Comparison of ENCODE assay signal across 8 mouse cellular contexts in the genomic region with DNA sequence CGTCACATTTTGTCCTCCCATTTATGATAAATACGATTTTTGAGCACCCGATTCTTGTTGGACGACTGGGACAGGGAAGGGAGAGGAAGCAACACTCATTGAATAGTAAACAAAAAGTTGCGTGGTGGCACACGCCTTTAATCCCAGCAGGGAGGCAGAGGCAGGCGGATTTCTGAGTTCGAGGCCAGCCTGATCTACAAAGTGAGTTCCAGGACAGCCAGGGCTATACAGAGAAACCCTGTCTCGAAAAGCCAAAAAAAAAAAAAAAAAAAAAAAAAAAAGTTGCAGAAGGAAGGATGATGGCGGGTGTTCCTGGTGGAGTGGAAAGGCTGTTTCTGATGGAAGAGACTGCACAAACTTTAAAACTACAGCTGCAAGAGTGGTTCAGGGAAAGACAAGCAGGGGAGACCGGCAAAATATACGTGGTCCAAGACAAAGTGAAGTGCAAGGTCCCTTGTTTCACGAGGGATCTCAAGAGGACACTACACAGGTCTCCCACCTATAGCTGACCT. TPM values are rescaled to one million over a fixed set of nuclear protein-coding genes. Genes with fewer than 3 reads are reported as not detected.
DNase-seq lines count a peak whose midpoint lies in the region; ATAC-seq and TF ChIP-seq lines count a peak whose summit lies in the region.

No protein-coding gene starts in this region.

- peak overlapping the region; percentile 38 for H3K27ac ChIP-seq in bone marrow macrophage, adult 2 months (ENCODE audit: insufficient read depth, low read depth, low read length)
- H3K27ac ChIP-seq in hindbrain, embryonic 16.5 days (ENCODE audit: low read depth, low read length), result no peak overlapping the region
- H3K27ac ChIP-seq in midbrain, embryonic 14.5 days (replicated peaks; ENCODE audit: low read depth, low read length), result no peak overlapping the region

- no peaks in the 10 kb centered on the region for H3K9me3 ChIP-seq in hindbrain, embryonic 16.5 days (ENCODE audit: control insufficient read depth, low read length)
- no peaks in the 10 kb centered on the region for H3K9me3 ChIP-seq in midbrain, embryonic 14.5 days (ENCODE audit: control insufficient read depth, low read length)

- no peak overlapping the region for H3K9ac ChIP-seq in hindbrain, embryonic 16.5 days (ENCODE audit: low read depth, low read length)
- H3K9ac ChIP-seq in midbrain, embryonic 14.5 days (replicated peaks; ENCODE audit: low read length), result no peak overlapping the region

- no peak for TF ChIP-seq CTCF in bone marrow macrophage, adult 2 months (IDR thresholded peaks at IDR 0.05; ENCODE audit: low read depth, low read length)

- DNase-seq in kidney, adult 11 months, result peak; percentile 51
- DNase-seq in kidney, adult 8-10 months, result no peak
- DNase-seq in midbrain, embryonic 14.5 days, result no peak
- DNase-seq in right cerebral cortex, postnatal 14 days, result no peak
- no peak for DNase-seq in thymus, postnatal 25 days
- DNase-seq in adrenal gland, postnatal 10 days, result no peak

- no peaks in the 10 kb centered on the region for H3K36me3 ChIP-seq in hindbrain, embryonic 16.5 days (ENCODE audit: control insufficient read depth, insufficient read depth, low read length)
- peaks cover 5% of the 10 kb centered on the region for H3K36me3 ChIP-seq in midbrain, embryonic 14.5 days (ENCODE audit: control insufficient read depth, insufficient read depth, low read length)

- H3K4me1 ChIP-seq in bone marrow macrophage, adult 2 months (ENCODE audit: control insufficient read depth, insufficient read depth, low read length), result peaks cover 6% of the 10 kb centered on the region; the same call in 1 of the 2 replicates
- peaks cover 9% of the 10 kb centered on the region for H3K4me1 ChIP-seq in hindbrain, embryonic 16.5 days (ENCODE audit: control insufficient read depth, insufficient read depth, low read depth, low read length)
- H3K4me1 ChIP-seq in midbrain, embryonic 14.5 days (ENCODE audit: control insufficient read depth, insufficient read depth, low read length), result peaks cover 5% of the 10 kb centered on the region

- H3K4me3 ChIP-seq in bone marrow macrophage, adult 2 months (ENCODE audit: insufficient read depth, low read length), result peak overlapping the region; percentile 53
- H3K4me3 ChIP-seq in hindbrain, embryonic 16.5 days (ENCODE audit: low read length), result peak overlapping the region; percentile 28
- no peak overlapping the region for H3K4me3 ChIP-seq in midbrain, embryonic 14.5 days (replicated peaks; ENCODE audit: low read depth, low read length)

- WGBS in hindbrain, embryonic 16.5 days, result 34% methylated on average over 13 of the region's 13 CpGs
- WGBS in midbrain, embryonic 14.5 days, result 33% methylated on average over 12 of the region's 13 CpGs

- peak; percentile 0; the same call in 1 of the 2 replicates for ATAC-seq in hindbrain, embryonic 16.5 days
- peak; percentile 3; the same call in 1 of the 2 replicates for ATAC-seq in midbrain, embryonic 14.5 days (ENCODE audit: low FRiP score, low TSS enrichment)

- no peak for TF ChIP-seq POLR2A in bone marrow macrophage, adult 2 months (IDR thresholded peaks at IDR 0.05; ENCODE audit: borderline replicate concordance, low read depth, low read length)

- H3K27me3 ChIP-seq in hindbrain, embryonic 16.5 days (replicated peaks; ENCODE audit: control insufficient read depth, insufficient read depth, low read length), result no peaks in the 10 kb centered on the region
- no peaks in the 10 kb centered on the region for H3K27me3 ChIP-seq in midbrain, embryonic 14.5 days (ENCODE audit: control insufficient read depth, insufficient read depth, low read length)

- H3K4me2 ChIP-seq in hindbrain, embryonic 16.5 days (ENCODE audit: low read length), result peak overlapping the region; percentile 46
- peak overlapping the region; percentile 35 for H3K4me2 ChIP-seq in midbrain, embryonic 14.5 days (ENCODE audit: low read length)

RNA-seq across cellular contexts. Expression of a gene that starts 0.6 kb away (rescaled TPM):
- polyA plus RNA-seq in bone marrow macrophage, adult 2 months (2012; ENCODE audit: insufficient read depth, insufficient read length, missing spikeins), result 26.3 and 30.0 TPM in 2 replicates
- polyA plus RNA-seq in hindbrain, embryonic 16.5 days (2015; fragmentation: Nextera tagmentation; extraction: Ambion mirVana), result 81.2 and 84.8 TPM in 2 replicates
- polyA plus RNA-seq in midbrain, embryonic 14.5 days (2014; fragmentation: Nextera tagmentation; extraction: Ambion mirVana), result 85.2 and 90.2 TPM in 2 replicates
- 10 to 100 TPM; 54.1 to 54.9 TPM for total RNA-seq in adrenal gland, postnatal 10 days (2021)

RNA-seq across cellular contexts. Expression of a gene that starts 11.0 kb away (rescaled TPM):
- polyA plus RNA-seq in bone marrow macrophage, adult 2 months (2012; ENCODE audit: insufficient read depth, insufficient read length, missing spikeins), result not detected in 2 replicates
- polyA plus RNA-seq in hindbrain, embryonic 16.5 days (2015; fragmentation: Nextera tagmentation; extraction: Ambion mirVana), result 0.35 and 0.60 TPM in 2 replicates
- polyA plus RNA-seq in midbrain, embryonic 14.5 days (2014; fragmentation: Nextera tagmentation; extraction: Ambion mirVana), result 0.16 and 0.24 TPM in 2 replicates
- under 1 TPM; 0.24 to 0.66 TPM for total RNA-seq in adrenal gland, postnatal 10 days (2021)

RNA-seq across cellular contexts. Expression of a gene that starts 26.8 kb away (rescaled TPM):
- 17.5 and 18.1 TPM in 2 replicates for polyA plus RNA-seq in bone marrow macrophage, adult 2 months (2012; ENCODE audit: insufficient read depth, insufficient read length, missing spikeins)
- polyA plus RNA-seq in hindbrain, embryonic 16.5 days (2015; fragmentation: Nextera tagmentation; extraction: Ambion mirVana), result 36.2 and 37.3 TPM in 2 replicates
- polyA plus RNA-seq in midbrain, embryonic 14.5 days (2014; fragmentation: Nextera tagmentation; extraction: Ambion mirVana), result 18.9 and 20.9 TPM in 2 replicates
- total RNA-seq in adrenal gland, postnatal 10 days (2021), result 10 to 100 TPM; 29.1 to 32.5 TPM
